Mouse (Mus musculus) kidney, adult 2 months (tissue): ENCODE results near the gene Tshz2. TPM values are rescaled to one million over a fixed set of nuclear protein-coding genes. Genes with fewer than 3 reads are reported as not detected.

Experiments
- DNase-seq: peaks from one replicate; pipeline ENCODE4 v3.0.0; 2021
- H3K27ac ChIP-seq: fragments of 200-500 bp; 2 replicates; pipeline ENCODE4 v1.5.1; 2012; ENCODE audit warnings: low read depth, low read length, control low read depth, inconsistent platforms; ENCODE audit not compliant: insufficient read depth
- H3K27me3 ChIP-seq: fragments of 200-500 bp; replicated peaks from 2 replicates; pipeline ENCODE4 v1.6.1; 2012; ENCODE audit warnings: mild to moderate bottlenecking, moderate library complexity, low read length, inconsistent platforms; ENCODE audit not compliant: control insufficient read depth, insufficient read depth
- H3K36me3 ChIP-seq: fragments of 200-500 bp; 2 replicates; pipeline ENCODE4 v1.6.1; 2012; ENCODE audit warnings: mild to moderate bottlenecking, moderate library complexity, low read length, inconsistent platforms; ENCODE audit not compliant: control insufficient read depth, insufficient read depth
- H3K4me1 ChIP-seq: fragments of 200-500 bp; 2 replicates; pipeline ENCODE4 v1.6.1; 2011; ENCODE audit warnings: low read length; ENCODE audit not compliant: control insufficient read depth, insufficient read depth
- H3K4me3 ChIP-seq: fragments of 200-500 bp; 2 replicates; pipeline ENCODE4 v1.5.1; 2011; ENCODE audit warnings: mild to moderate bottlenecking, low read depth, low read length, control low read depth; ENCODE audit not compliant: insufficient read depth
- CTCF ChIP-seq: fragments of 200-500 bp; conservative IDR thresholded peaks from 2 replicates; pipeline ENCODE4 v1.5.1; 2011; ENCODE audit warnings: low read depth, mild to moderate bottlenecking, control low read depth, low read length, moderate library complexity, mixed read lengths; ENCODE audit not compliant: insufficient read depth, insufficient read length
- POLR2A ChIP-seq: fragments of 200-500 bp; IDR thresholded peaks from one replicate; pipeline ENCODE4 v1.6.1; 2011; ENCODE audit warnings: low read depth, low read length, control low read depth
- WGBS: fragments of 180-500 bp; shearing (Covaris S2); methylation state at CpG from one replicate; pipeline ENCODE4 v1.1.7; 2018; 5-methylcytosine and 5-hydroxymethylcytosine counted together
- polyA plus RNA-seq: library from polyadenylated mRNA; depleted of rRNA; stranded (reverse); fragments of >200 nt; gene quantifications from 2 replicates; pipeline ENCODE4 v1.2.3, GENCODE M21; 2012

Tshz2 gene
- polyA plus RNA-seq, 1 experiment, result 17.6 TPM

- no peaks in the 10 kb centered on the region for H3K27me3 ChIP-seq
- no peaks in the 10 kb centered on the region for H3K4me1 ChIP-seq
- TF ChIP-seq CTCF (no peak), POLR2A (no peak)
- no peaks in the 10 kb centered on the region for H3K36me3 ChIP-seq
- no peak for DNase-seq
- no peak overlapping the region for H3K27ac ChIP-seq
- WGBS, result 95% methylated on average over 7 of the region's 7 CpGs
- H3K4me3 ChIP-seq, result no peak overlapping the region
These were observed 14.3 kb downstream of the Tshz2 start for GRCm38 (mm10) chr2:169647091-169647490.

DNA sequence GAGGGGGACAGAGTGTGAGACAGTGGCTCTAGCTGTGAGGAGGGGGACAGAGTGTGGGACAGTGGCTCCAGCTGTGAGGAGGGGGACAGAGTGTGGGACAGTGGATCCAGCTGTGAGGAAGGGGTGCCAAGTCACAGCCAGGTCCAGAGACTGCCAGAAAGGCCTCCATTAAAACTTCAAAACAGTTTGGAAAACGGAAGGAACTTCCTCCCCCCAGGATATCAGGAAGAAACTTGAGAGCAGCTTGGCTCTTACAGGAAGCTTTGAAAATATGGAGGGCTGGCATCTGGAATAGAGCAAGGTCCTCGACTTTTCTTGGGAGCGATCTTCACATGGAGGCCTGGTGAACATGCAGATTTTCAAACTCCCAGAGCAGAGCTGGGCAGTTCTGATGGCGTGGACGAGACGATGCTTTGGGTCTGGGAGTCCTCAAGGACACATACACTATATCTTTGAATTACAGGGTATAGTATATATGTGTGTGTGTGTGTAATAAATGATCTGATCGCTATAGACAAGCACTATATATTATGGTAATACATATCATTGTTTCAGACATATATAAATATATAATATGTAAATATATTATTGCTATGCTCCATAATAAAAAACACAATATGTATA, 16.6 kb downstream of the Tshz2 start:
- Histone ChIP-seq H3K4me1 (no peaks in the 10 kb centered on the region), H3K27me3 (no peaks in the 10 kb centered on the region), H3K27ac (no peak overlapping the region), H3K36me3 (no peaks in the 10 kb centered on the region), H3K4me3 (no peak overlapping the region)
- DNase-seq, result no peak
- WGBS, result 61% methylated on average over 7 of the region's 7 CpGs
- TF ChIP-seq POLR2A (no peak), CTCF (no peak)

DNA sequence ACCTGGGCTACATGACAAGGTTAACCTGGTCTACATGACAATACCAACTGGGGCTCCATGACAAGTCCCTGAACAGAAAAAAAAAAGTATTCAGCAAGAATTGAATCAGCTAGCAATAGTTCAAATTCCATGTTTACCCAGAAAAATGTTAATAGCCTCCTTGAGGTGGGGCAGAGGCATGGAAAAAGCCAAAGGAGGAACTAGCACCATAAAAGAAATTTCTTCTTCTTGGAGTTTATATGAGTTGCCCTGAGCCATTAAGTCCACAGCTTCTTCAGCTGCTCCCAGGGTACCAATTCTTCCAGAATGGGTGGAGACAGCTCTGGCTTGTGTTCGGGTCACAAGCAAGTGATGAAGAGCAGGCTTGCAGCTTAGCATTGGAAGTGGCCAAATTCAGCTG, 20.5 kb downstream of the Tshz2 start:
- DNase-seq, result no peak
- no peaks in the 10 kb centered on the region for H3K27me3 ChIP-seq

DNA sequence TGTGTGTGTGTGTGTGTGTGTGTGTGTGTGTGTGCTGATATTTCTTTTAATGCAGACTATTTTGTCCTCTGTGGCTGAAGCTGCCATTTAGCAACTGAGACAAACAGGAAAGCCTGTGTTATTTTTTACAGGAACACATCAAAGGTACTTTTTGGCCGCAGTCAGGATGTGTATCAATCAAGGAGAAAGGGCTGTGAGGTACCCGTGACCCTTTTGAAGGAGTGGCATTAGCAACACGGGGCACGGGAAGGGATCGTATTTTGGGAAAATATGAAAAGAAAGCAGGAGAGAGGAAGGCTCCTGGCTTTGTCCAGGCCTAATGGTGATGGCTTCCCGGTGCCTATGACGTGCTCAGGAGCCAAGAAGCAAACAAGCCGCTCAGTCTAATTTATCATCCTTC, 31.0 kb downstream of the Tshz2 start:
- no peaks in the 10 kb centered on the region for H3K27me3 ChIP-seq
- DNase-seq, result peak; percentile 15
- WGBS, result 57% methylated on average over 8 of the region's 8 CpGs
- H3K4me1 ChIP-seq, result peaks cover 6% of the 10 kb centered on the region; the same call in 1 of the 2 replicates
- TF ChIP-seq CTCF (no peak), POLR2A (no peak)
- no peaks in the 10 kb centered on the region for H3K36me3 ChIP-seq
- H3K4me3 ChIP-seq, result no peak overlapping the region
- H3K27ac ChIP-seq, result no peak overlapping the region; the same call in 1 of the 2 replicates

More for the DNA sequence above, 20.5 kb downstream of the Tshz2 start:
- H3K4me1 ChIP-seq, result no peaks in the 10 kb centered on the region
- H3K4me3 ChIP-seq, result no peak overlapping the region
- 89% methylated on average over 1 of the region's 1 CpGs for WGBS
- no peak overlapping the region for H3K27ac ChIP-seq
- TF ChIP-seq POLR2A, result no peak
- no peak for TF ChIP-seq CTCF
- no peaks in the 10 kb centered on the region for H3K36me3 ChIP-seq

GRCm38 (mm10) chr2:169671264-169671663, 38.5 kb downstream of the Tshz2 start:
- H3K36me3 ChIP-seq, result no peaks in the 10 kb centered on the region
- WGBS, result 87% methylated on average over 7 of the region's 7 CpGs
- no peak for TF ChIP-seq POLR2A
- TF ChIP-seq CTCF, result no peak
- peaks cover 6% of the 10 kb centered on the region; the same call in 1 of the 2 replicates for H3K4me1 ChIP-seq
- no peak overlapping the region for H3K4me3 ChIP-seq
- no peak overlapping the region for H3K27ac ChIP-seq
- no peak for DNase-seq
- H3K27me3 ChIP-seq, result no peaks in the 10 kb centered on the region

- Histone ChIP-seq H3K27ac (peak overlapping the region; percentile 13), H3K27me3 (no peaks in the 10 kb centered on the region), H3K36me3 (no peaks in the 10 kb centered on the region), H3K4me3 (no peak overlapping the region), H3K4me1 (no peaks in the 10 kb centered on the region)
- peak; percentile 8 for DNase-seq
- no peak for TF ChIP-seq POLR2A
- no peak for TF ChIP-seq CTCF
- WGBS, result 76% methylated on average over 6 of the region's 6 CpGs
These were observed 41.0 kb downstream of the Tshz2 start for GRCm38 (mm10) chr2:169673786-169674185.

GRCm38 (mm10) chr2:169674209-169674608, 41.4 kb downstream of the Tshz2 start:
- Histone ChIP-seq H3K27me3 (no peaks in the 10 kb centered on the region), H3K4me1 (no peaks in the 10 kb centered on the region), H3K27ac (peak overlapping the region; percentile 13; the same call in 1 of the 2 replicates), H3K36me3 (no peaks in the 10 kb centered on the region), H3K4me3 (no peak overlapping the region)
- TF ChIP-seq CTCF, result no peak
- no peak for TF ChIP-seq POLR2A
- WGBS, result 55% methylated on average over 5 of the region's 5 CpGs
- peak; percentile 67 for DNase-seq
